Mouse (Mus musculus) ZHBTc4 (cell line): ENCODE data around the gene 4930469K13Rik.
A peak's percentile ranks its signal among the peaks of the same experiment; 100 is the strongest.

Experiments used
- DNase-seq: peaks from one replicate; pipeline ENCODE4 v3.0.0-alpha.2; 2011; ENCODE audit warnings: low read depth, low spot score

4930469K13Rik gene

DNA sequence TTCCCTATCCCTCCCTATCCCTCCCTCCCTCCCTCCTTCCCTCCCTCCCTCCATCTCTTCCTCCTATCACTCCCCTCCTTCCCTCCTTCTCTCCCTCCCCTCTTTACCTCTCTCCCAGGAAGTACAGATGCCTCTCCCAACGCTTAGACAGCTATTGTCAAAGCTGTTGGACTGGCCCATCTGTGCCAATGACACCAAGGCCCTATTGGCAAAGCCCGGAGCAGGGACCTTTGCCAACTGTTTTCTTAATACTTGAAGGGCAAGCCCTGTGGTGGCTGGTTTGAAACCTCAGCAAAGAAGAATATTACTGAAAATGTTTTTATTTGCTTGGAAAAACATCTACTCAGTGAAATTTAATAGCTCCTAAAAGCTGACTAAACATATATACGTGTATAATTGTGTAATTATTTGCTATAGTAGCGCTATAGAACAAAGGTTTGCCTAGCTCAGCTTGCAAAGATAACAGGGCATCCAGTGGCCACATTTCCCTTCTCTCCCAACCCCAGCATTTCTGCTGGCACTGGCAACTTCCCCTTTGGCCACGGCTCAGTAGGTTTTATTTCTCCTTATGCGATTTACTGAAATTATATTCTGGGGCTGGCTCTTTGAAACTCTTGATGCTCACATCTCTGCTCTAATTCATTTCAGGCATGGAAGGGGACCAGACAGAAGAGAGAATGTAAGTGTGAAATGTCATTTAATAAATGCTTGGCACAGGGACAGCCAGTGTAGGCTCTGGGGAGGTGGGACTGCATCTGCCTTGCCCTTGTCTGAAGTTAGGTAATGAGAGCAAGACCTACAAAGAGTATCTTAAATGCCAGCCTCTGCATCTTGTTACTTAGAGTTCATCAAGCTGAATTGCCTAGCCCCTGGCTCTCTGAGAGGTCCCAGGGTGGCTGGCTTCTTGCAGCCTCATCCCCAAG, 18.6 kb downstream of the 4930469K13Rik start:
- no peak for DNase-seq

- no peak for DNase-seq
Observed at GRCm38 (mm10) chr11:34078581-34078980, 19.8 kb downstream of the 4930469K13Rik start.

GRCm38 (mm10) chr11:34077870-34078269, 20.5 kb downstream of the 4930469K13Rik start:
- DNase-seq, result no peak

DNA sequence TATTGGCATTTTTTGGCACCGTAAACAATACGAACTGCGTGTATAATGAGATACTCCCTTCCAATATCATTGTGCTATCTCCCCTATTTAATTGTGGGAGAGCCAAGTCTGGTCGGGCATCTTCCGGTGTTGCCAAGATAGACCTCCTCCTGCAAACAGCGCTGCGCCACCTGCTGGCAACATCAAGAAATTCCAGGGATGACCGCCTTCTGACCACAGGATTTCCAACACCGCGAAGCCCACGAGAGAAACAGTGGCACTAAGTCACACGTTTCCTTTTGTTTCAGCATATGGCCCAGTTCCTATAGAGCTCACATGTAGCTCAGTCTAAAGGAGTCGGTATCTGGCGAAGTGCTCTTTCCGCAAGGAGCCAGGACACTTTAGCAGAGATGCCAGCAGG, 24.6 kb downstream of the 4930469K13Rik start:
- DNase-seq, result peak; percentile 81

DNA sequence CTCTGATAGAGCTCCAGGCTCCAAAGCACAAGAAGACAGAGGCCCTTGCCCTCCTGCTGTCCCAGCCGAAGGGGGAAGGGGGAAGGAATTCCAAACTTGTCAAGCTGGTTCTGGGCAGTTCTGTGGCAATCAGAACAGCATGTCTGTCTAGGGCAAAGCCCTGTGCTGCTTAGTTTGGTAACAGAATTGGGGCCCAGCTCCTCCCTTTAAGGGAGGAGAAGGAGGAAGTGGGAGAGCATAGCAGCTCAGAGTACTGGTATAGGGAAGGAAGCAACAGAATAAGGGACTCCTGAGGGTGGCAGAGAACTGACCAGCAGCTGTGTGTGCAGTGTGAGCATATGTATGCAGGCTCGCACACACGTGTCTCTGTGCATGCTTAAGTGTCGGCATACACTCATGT, 26.0 kb downstream of the 4930469K13Rik start:
- DNase-seq, result peak; percentile 81

GRCm38 (mm10) chr11:34070596-34070995, 27.8 kb downstream of the 4930469K13Rik start:
- no peak for DNase-seq

- peak; percentile 7 for DNase-seq
Observed at GRCm38 (mm10) chr11:34063702-34064485, 34.5 kb downstream of the 4930469K13Rik start.

GRCm38 (mm10) chr11:34063257-34063656, 35.1 kb downstream of the 4930469K13Rik start:
- DNase-seq, result no peak

DNA sequence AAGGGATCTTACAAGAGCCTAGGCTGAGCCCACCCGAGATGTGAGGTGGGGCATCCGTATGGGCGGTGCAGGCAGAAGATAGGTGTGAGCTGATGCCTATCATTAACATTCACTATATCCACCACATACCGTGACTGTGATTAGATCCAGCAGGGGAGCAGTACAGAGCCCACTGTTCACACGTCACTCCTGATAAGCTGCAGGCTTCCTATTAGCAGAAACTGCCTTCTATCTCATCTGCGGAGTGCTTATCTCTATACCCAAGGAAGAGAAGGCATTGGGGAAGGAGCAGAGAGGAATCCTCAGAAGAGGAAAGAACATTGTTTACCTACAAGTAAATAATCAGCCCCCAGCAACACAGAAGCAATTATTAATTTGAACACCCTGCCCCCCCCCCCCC, 36.6 kb downstream of the 4930469K13Rik start:
- no peak for DNase-seq

DNA sequence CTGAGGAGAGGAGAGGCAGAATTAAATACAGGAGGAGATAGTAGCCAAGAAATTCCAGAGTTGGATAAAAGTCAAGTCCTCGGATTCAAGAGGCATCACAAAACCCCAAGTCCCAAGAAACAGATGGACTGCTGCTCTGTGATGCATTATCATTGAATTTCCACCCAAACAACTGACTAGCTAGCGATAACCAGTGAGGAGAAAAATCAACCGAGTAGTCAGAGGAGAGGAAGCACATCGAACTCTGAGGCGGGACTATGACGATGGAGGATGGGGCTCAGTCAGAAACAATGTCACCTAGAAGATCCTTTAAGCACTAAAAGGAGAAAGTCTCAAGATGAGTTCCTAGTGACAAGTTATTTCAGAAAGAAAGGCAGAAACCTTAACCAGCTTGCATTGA, 39.4 kb downstream of the 4930469K13Rik start:
- DNase-seq, result no peak

DNA sequence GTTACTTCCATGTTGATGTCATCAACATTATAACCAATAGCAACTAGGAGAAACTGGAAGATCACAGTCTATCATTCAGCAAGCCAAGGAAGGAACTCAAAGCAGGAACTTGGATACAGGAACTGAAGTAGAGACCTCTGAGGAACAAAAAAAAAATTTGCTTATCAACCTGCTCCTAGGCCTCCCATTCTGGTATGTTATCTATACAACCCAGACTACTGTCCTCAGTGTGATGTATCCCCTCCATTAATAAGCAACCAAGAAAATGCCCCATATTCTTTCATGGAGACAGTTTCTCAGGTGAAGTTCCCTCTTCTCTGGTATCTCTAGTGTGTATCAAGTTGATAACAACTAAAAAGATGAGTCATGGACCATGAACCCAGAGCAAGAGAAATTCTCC, 40.0 kb downstream of the 4930469K13Rik start:
- no peak for DNase-seq

GRCm38 (mm10) chr11:34056715-34057114, 41.6 kb downstream of the 4930469K13Rik start:
- no peak for DNase-seq

DNA sequence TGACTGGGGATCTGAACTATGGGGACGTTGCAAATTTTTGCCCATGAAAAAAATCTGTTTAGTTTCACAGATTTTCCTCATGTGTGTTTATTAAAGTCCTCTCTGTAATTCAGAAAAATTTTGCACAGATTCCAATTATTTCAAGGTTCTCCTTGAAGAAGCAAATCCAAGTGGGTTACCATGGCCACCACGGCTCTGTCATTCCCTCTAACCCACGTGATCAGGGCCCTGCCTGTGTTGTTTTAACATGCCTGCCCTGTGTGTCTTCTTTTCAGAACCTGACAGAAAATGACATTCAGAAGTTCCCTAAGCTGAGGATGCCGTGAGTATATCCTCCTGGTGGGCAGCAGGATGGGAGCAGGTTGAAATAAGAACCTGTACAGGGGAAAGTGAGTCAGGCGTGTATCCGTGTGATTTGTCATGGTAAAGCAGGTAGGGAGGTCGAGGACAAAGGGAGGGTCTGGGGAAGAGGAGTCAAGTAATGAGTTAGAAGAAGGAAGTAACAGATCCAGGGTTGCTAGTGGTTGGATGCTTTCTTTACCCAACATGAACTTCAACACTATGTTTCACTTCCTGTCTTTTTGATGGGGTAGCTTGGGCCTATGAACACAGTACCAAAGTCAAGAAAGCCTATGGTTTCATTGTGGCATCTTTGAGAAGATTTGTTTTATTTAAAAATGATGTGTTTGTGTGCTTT, 44.2 kb downstream of the 4930469K13Rik start:
- DNase-seq, result no peak

DNA sequence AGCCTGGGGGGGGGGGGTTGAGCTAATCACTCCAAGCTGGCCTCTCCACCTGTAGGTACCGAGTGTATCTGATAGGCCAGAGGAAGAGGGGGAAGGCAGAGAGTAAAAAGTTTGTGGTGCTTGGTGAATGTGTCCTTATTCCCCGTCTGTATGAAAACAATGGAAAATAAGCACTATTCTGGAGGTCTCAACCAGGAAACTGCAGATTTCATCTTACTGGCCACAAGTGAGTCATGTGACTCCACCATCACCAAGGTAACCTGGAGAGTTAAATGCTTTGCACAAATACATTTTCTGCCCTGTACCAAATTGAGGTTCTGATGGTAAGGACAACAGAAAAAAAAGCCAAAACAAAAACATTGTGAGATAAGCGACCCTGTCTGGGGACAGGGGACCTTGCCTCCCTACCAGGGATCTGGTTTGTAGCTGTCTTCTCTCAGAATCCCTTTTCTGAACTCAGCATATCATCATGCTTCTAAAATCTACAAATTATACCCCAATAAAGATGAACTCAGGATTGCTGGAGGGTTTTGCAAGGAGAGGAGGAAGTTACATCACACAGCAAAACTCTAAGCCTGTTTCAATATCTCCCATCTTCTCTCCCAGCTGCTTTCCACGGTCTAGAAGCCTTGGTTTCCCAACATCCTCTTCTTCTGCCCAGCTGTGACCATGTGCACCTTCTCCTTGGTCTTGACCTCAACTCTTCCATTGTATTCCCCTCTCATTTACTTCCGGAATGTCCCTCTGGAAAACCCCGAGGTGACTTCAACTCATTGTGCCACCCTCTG, 45.1 kb downstream of the 4930469K13Rik start:
- no peak for DNase-seq

GRCm38 (mm10) chr11:34050643-34051042, 47.7 kb downstream of the 4930469K13Rik start:
- no peak for DNase-seq

GRCm38 (mm10) chr11:34050063-34050462, 48.3 kb downstream of the 4930469K13Rik start:
- DNase-seq, result no peak

DNA sequence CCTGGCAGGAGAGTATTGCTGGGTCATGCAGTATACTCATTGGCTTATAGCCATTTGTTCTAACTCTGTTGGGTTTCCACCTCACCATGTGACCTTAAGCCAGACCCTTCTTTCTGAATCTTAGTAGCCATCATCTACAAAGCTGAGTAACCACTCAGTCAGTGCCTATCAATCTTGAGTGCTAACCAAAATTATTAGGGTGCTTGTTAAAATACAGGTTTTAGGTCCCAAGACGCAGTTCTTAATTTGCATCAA, 49.3 kb downstream of the 4930469K13Rik start:
- no peak for DNase-seq

DNA sequence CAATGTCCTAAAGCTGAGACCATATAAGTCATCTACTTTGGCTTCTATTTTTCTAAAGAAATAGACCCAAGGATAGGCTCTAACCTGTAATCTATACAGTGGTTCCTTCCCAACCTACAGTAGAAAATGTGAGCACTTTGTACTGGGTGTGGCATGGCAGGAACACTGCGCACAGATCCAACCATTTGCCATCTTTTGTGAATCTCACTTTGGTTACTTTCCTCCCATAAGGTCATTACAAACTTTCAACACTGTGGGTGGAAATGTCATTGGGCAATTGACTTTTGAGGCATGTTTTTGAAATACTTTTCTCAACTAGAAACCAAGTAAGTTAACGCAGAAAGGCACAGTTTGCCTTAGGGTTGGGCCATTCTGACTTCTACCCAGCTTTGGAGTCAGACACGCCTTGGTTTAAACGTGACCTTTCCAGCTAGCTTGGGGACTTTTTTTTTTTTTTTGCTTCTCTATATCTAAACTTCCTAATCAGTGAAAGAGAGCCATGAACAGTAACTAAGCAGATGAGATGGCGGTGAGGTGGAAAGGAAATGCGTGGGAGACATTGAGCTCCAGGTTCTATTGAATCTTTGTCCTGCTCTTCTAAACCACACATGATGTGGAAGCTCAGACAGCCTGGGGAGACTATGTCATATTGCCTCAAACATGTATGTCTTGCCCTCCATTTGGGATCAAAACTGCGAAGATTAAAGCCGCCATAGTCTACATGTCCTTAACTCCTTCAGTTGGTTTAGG, 49.8 kb downstream of the 4930469K13Rik start:
- no peak for DNase-seq

GRCm38 (mm10) chr11:34047542-34047937, 50.8 kb downstream of the 4930469K13Rik start:
- no peak for DNase-seq

DNA sequence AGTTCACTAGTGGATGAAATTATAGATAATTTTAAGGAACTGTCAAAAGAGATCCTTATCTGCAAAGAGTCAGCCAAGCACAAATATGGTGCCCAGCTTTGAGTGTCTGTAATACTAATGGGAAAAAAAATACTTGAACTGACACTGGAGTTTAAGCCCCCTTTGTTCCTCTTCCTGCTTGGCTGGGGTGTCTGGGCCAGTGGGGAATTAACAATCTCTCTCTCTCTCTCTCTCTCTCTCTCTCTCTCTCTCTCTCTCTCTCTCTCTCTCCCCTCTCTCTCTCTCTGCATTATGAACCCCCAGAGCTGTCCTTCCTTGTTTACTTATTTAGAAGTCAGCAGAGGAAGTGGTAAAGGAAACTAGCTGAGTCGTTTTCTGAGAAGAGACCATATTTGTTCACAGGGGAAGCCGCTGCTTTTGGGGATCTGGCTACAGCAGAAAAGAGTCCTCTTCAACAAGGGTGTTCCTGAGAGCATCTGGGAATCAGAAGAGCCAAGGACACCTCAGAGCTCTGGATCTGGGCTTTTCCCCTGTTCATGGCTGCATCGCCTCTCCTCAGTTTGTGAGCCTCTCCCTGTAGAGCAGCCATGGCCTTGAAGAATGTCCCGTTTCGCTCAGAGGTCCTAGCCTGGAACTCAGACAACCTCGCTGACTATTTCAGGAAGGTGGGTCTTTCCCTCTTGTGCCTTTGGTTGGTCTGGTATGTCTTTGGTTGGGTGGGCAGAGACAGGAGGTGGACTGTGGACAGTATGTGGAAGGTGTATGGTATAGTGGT, 51.4 kb downstream of the 4930469K13Rik start, which contains the start of gene Lcp2:
Lcp2 (plus strand) TSS at position 154 of the 775 bp plus-strand sequence.
- no peak for DNase-seq
